Mouse (Mus musculus) MEL (cell line): Measurements from ENCODE around the gene Sp8. TPM values are rescaled to one million over a fixed set of nuclear protein-coding genes. Genes with fewer than 3 reads are reported as not detected.

Experiments used
- DNase-seq: peaks from one replicate; pipeline ENCODE4 v3.0.0; 2011; ENCODE audit warnings: low read depth, low spot score
- H3K27ac ChIP-seq: 2 replicates; pipeline ENCODE4 v1.5.1; 2012; ENCODE audit warnings: low read depth, mild to moderate bottlenecking, control low read depth, low read length, moderate library complexity; ENCODE audit not compliant: control insufficient read depth
- H3K27me3 ChIP-seq, 2 experiments: fragments of 150-350 bp in 1 of 2; sonication (generic) in 1 of 2; 2 replicates each; pipeline ENCODE4 v1.6.1; 2012; ENCODE audit warnings: low read length in 2 of 2, mild to moderate bottlenecking in 2 of 2, improper control_type of control experiment in 1 of 2, moderate library complexity in 1 of 2; ENCODE audit not compliant: insufficient read depth in 2 of 2, control insufficient read depth in 1 of 2
- H3K36me3 ChIP-seq, 2 experiments: 2 replicates each; pipeline ENCODE4 v1.6.1; 2012 to 2014; ENCODE audit warnings: low read length in 2 of 2, improper control_type of control experiment in 1 of 2, inconsistent platforms in 1 of 2, mild to moderate bottlenecking in 1 of 2; ENCODE audit not compliant: insufficient read depth in 2 of 2, control insufficient read depth in 1 of 2
- H3K4me1 ChIP-seq, 2 experiments: fragments of 150-350 bp in 1 of 2; sonication (generic) in 1 of 2; 2 replicates each; pipeline ENCODE4 v1.6.1; 2012; ENCODE audit warnings: low read length in 2 of 2, improper control_type of control experiment in 1 of 2, mild to moderate bottlenecking in 1 of 2; ENCODE audit not compliant: insufficient read depth in 2 of 2, control insufficient read depth in 1 of 2
- H3K4me3 ChIP-seq, 2 experiments: fragments of 150-350 bp in 1 of 2; sonication (generic) in 1 of 2; 2 replicates each; pipeline ENCODE4 v1.5.1; 2012; ENCODE audit warnings: low read depth in 2 of 2, low read length in 2 of 2, mild to moderate bottlenecking in 2 of 2, moderate library complexity in 2 of 2, control low read depth in 1 of 2, improper control_type of control experiment in 1 of 2; ENCODE audit not compliant: control insufficient read depth in 1 of 2, insufficient read depth in 1 of 2
- H3K79me2 ChIP-seq: 2 replicates; pipeline ENCODE4 v1.6.1; 2012; ENCODE audit warnings: mild to moderate bottlenecking, low read length, moderate library complexity; ENCODE audit not compliant: control insufficient read depth, poor library complexity, insufficient read depth
- H3K9ac ChIP-seq: 2 replicates; pipeline ENCODE4 v1.6.1; 2012; ENCODE audit warnings: low read depth, mild to moderate bottlenecking, control low read depth, low read length, moderate library complexity; ENCODE audit not compliant: control insufficient read depth, poor library complexity, severe bottlenecking
- H3K9me3 ChIP-seq: fragments of 150-350 bp; sonication (generic); replicated peaks from 2 replicates; pipeline ENCODE4 v1.6.1; 2012; ENCODE audit warnings: mild to moderate bottlenecking, low read length, improper control_type of control experiment, moderate library complexity; ENCODE audit not compliant: insufficient read depth
- CTCF ChIP-seq, 3 experiments: IDR thresholded peaks in 2 of 3; conservative IDR thresholded peaks in 1 of 3; 2 replicates each; pipeline ENCODE4 v1.5.1; 2011 to 2012; ENCODE audit warnings: low read length in 3 of 3, low read depth in 2 of 3, mild to moderate bottlenecking in 2 of 3, improper control_type of control experiment in 1 of 3, inconsistent platforms in 1 of 3, mixed read lengths in 1 of 3, moderate library complexity in 1 of 3; ENCODE audit not compliant: control insufficient read depth in 1 of 3, insufficient read depth in 1 of 3, poor library complexity in 1 of 3, severe bottlenecking in 1 of 3
- E2F4 ChIP-seq: IDR thresholded peaks from 2 replicates; pipeline ENCODE4 v1.6.1; 2011; ENCODE audit warnings: low read depth, low read length, improper control_type of control experiment, borderline replicate concordance
- ELF1 ChIP-seq: IDR thresholded peaks from 2 replicates; pipeline ENCODE4 v1.6.1; 2014; ENCODE audit warnings: low read depth, mild to moderate bottlenecking, inconsistent platforms, low read length, improper control_type of control experiment, moderate library complexity
- EP300 ChIP-seq, 2 experiments: IDR thresholded peaks; 2 replicates each; pipeline ENCODE4 v1.6.1; 2011; ENCODE audit warnings: improper control_type of control experiment in 2 of 2, low read length in 2 of 2, low read depth in 1 of 2, mild to moderate bottlenecking in 1 of 2
- ETS1 ChIP-seq: IDR thresholded peaks from 2 replicates; pipeline ENCODE4 v1.6.1; 2012; ENCODE audit warnings: low read depth, mild to moderate bottlenecking, inconsistent platforms, low read length, improper control_type of control experiment, moderate library complexity
- GATA1 ChIP-seq: IDR thresholded peaks from 2 replicates; pipeline ENCODE4 v1.6.1; 2011; ENCODE audit warnings: low read depth, low read length, improper control_type of control experiment
- MAZ ChIP-seq: IDR thresholded peaks from 2 replicates; pipeline ENCODE4 v1.6.1; 2012; ENCODE audit warnings: low read depth, mild to moderate bottlenecking, inconsistent platforms, low read length, improper control_type of control experiment
- NELFE ChIP-seq: IDR thresholded peaks from 2 replicates; pipeline ENCODE4 v1.6.1; 2011; ENCODE audit warnings: low read depth, low read length, improper control_type of control experiment
- RCOR1 ChIP-seq: IDR thresholded peaks from 2 replicates; pipeline ENCODE4 v1.6.1; 2012; ENCODE audit warnings: low read depth, mild to moderate bottlenecking, inconsistent platforms, low read length, improper control_type of control experiment
- UBTF ChIP-seq: IDR thresholded peaks from 2 replicates; pipeline ENCODE4 v1.6.1; 2012; ENCODE audit warnings: low read depth, mild to moderate bottlenecking, inconsistent platforms, low read length, improper control_type of control experiment, moderate library complexity, borderline replicate concordance; ENCODE audit not compliant: insufficient read depth
- USF2 ChIP-seq, 2 experiments: IDR thresholded peaks; 2 replicates each; pipeline ENCODE4 v1.6.1; 2011 to 2012; ENCODE audit warnings: improper control_type of control experiment in 2 of 2, low read length in 2 of 2, borderline replicate concordance in 1 of 2, inconsistent platforms in 1 of 2, low read depth in 1 of 2, mild to moderate bottlenecking in 1 of 2; ENCODE audit not compliant: insufficient read depth in 1 of 2
- ZKSCAN1 ChIP-seq: IDR thresholded peaks from 2 replicates; pipeline ENCODE4 v1.6.1; 2012; ENCODE audit warnings: low read depth, mild to moderate bottlenecking, inconsistent platforms, low read length, improper control_type of control experiment, moderate library complexity
- ZMIZ1 ChIP-seq: IDR thresholded peaks from 2 replicates; pipeline ENCODE4 v1.6.1; 2012; ENCODE audit warnings: low read depth, mild to moderate bottlenecking, inconsistent platforms, low read length, improper control_type of control experiment, moderate library complexity
- polyA plus RNA-seq, 2 experiments: library from polyadenylated mRNA; stranded (reverse) in 1 of 2; unstranded in 1 of 2; fragments of >175 nt in 1 of 2; fragments of >200 nt in 1 of 2; gene quantifications; 2 replicates each; pipeline versions ENCODE4 v1.2.1 to v1.2.4; 2012; ENCODE audit warnings: low replicate concordance in 2 of 2, low read depth in 1 of 2; ENCODE audit not compliant: insufficient read length in 2 of 2, insufficient read depth in 1 of 2, missing spikeins in 1 of 2
- total RNA-seq: library from RNA; depleted of rRNA; stranded (reverse); fragments of 300-350 nt; gene quantifications from 2 replicates; pipeline ENCODE4 v1.2.3, GENCODE M21; 2012

Gene Sp8
- total and polyA plus RNA-seq, 3 experiments, result not detected

GRCm38 (mm10) chr12:118842671-118843411 lies 3.3 kb upstream of the Sp8 start:
- Histone ChIP-seq H3K27me3 (no peaks in the 10 kb centered on the region), H3K79me2 (no peaks in the 10 kb centered on the region), H3K4me3 (no peak overlapping the region), H3K27ac (no peak overlapping the region), H3K4me1 (no peaks in the 10 kb centered on the region), H3K9me3 (no peaks in the 10 kb centered on the region), H3K9ac (no peak overlapping the region), H3K36me3 (no peaks in the 10 kb centered on the region)
- TF ChIP-seq USF2 (IDR thresholded peaks at IDR 0.05; ENCODE audit: borderline replicate concordance in 1 of 2, insufficient read depth in 1 of 2, low read depth in 1 of 2, low read length in 2 of 2) (no peak), RCOR1 (no peak), MAZ (no peak), ETS1 (no peak), GATA1 (no peak), E2F4 (no peak), NELFE (no peak), CTCF (IDR thresholded peaks at IDR 0.05 in 2 of 3, conservative IDR thresholded peaks at IDR 0.05 in 1 of 3; ENCODE audit: control insufficient read depth in 1 of 3, insufficient read depth in 1 of 3, low read depth in 2 of 3, low read length in 3 of 3, poor library complexity in 1 of 3, severe bottlenecking in 1 of 3) (no peak), EP300 (IDR thresholded peaks at IDR 0.05; ENCODE audit: low read depth in 1 of 2, low read length in 2 of 2) (no peak)
- DNase-seq, result no peak

- TF ChIP-seq NELFE (no peak), GATA1 (no peak), ELF1 (no peak), UBTF (no peak), EP300 (IDR thresholded peaks at IDR 0.05; ENCODE audit: low read depth in 1 of 2, low read length in 2 of 2) (no peak)
Measured at GRCm38 (mm10) chr12:118844111-118844510, 2.0 kb upstream of the Sp8 start.

GRCm38 (mm10) chr12:118844841-118845240 lies 1.3 kb upstream of the Sp8 start:
- Histone ChIP-seq H3K4me1 (no peaks in the 10 kb centered on the region), H3K27ac (no peak overlapping the region), H3K79me2 (no peaks in the 10 kb centered on the region), H3K9me3 (no peaks in the 10 kb centered on the region), H3K36me3 (no peaks in the 10 kb centered on the region), H3K27me3 (no peaks in the 10 kb centered on the region), H3K9ac (no peak overlapping the region), H3K4me3 (no peak overlapping the region)
- no peak for DNase-seq
- TF ChIP-seq ZKSCAN1 (no peak), ZMIZ1 (no peak)

More at GRCm38 (mm10) chr12:118844111-118844510, 2.0 kb upstream of the Sp8 start:
- no peaks in the 10 kb centered on the region for H3K79me2 ChIP-seq
- H3K27me3 ChIP-seq, result no peaks in the 10 kb centered on the region
- no peak overlapping the region for H3K4me3 ChIP-seq
- no peaks in the 10 kb centered on the region for H3K9me3 ChIP-seq
- H3K9ac ChIP-seq, result no peak overlapping the region
- H3K4me1 ChIP-seq, result no peaks in the 10 kb centered on the region
- H3K36me3 ChIP-seq, result no peaks in the 10 kb centered on the region
- H3K27ac ChIP-seq, result no peak overlapping the region
- DNase-seq, result no peak
